Mouse (Mus musculus): ENCODE results near the gene Parp16.

DNA sequence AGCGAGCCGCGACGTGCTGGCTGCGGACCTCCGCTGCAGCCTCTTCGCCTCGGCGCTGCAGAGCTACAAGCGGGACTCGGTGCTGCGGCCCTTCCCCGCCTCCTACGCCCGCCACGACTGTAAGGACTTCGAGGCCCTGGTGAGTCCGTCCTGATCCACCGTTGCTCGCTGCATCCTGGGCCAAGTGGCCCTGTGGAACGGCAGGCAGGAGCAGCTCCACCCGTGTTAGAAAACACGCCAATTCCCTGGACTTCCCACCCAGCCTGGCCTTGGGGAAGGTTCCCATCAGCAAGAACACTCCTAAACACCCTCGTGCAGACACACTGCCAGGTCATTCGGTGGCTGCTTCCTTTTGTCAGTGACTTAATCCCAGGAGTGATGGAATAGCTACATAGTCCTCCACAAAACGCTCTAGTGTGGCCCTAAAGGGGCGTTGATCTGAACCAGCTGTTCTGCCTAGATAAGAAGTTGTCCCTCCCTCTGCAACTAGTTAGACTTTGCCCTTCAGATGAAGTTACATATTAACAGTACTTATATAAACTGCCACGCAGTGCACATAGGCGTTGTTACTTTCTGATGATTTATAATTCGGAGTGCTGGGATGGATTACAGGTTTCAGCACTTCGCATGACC lies 20.5 kb downstream of the Parp16 start:
- TF ChIP-seq CTCF (IDR thresholded peaks at IDR 0.05; ENCODE audit: extremely low read depth, insufficient read length, insufficient replicate concordance, low read depth, low read length), result no peak
- TF ChIP-seq POLR2A (IDR thresholded peaks at IDR 0.05; ENCODE audit: low read depth, low read length), result peak; percentile 75

All from small intestine, adult 2 months (tissue).